Mouse (Mus musculus): ENCODE results near the gene Psmd7. TPM values are rescaled to one million over a fixed set of nuclear protein-coding genes. Genes with fewer than 3 reads are reported as not detected.

Gene Psmd7
- total RNA-seq, 1 experiment from 2014 or later = 155 TPM

- no peak for ATAC-seq (replicated peaks; ENCODE audit: low read depth, poor library complexity, severe bottlenecking)
These were observed 7.4 kb downstream of the Psmd7 start for GRCm38 (mm10) chr8:107580879-107581278.

- ATAC-seq (replicated peaks; ENCODE audit: low read depth, poor library complexity, severe bottlenecking) = no peak
These were observed 9.7 kb downstream of the Psmd7 start for GRCm38 (mm10) chr8:107578541-107578940.

- ATAC-seq (replicated peaks; ENCODE audit: low read depth, poor library complexity, severe bottlenecking) = peak; percentile 57
These were observed 10.1 kb downstream of the Psmd7 start for GRCm38 (mm10) chr8:107578132-107578531.

- ATAC-seq (replicated peaks; ENCODE audit: low read depth, poor library complexity, severe bottlenecking) = peak; percentile 76
These were observed 10.6 kb downstream of the Psmd7 start for GRCm38 (mm10) chr8:107577640-107578039.

- ATAC-seq (replicated peaks; ENCODE audit: low read depth, poor library complexity, severe bottlenecking) = peak; percentile 62
These were observed 11.6 kb downstream of the Psmd7 start for GRCm38 (mm10) chr8:107576702-107577101.

- no peak for ATAC-seq (replicated peaks; ENCODE audit: low read depth, poor library complexity, severe bottlenecking)
These were observed 13.5 kb downstream of the Psmd7 start for GRCm38 (mm10) chr8:107574771-107575170.

GRCm38 (mm10) chr8:107572497-107572896, 15.8 kb downstream of the Psmd7 start:
- ATAC-seq (replicated peaks; ENCODE audit: low read depth, poor library complexity, severe bottlenecking) = peak; percentile 72

GRCm38 (mm10) chr8:107571486-107572135, 16.7 kb downstream of the Psmd7 start:
- ATAC-seq (replicated peaks; ENCODE audit: low read depth, poor library complexity, severe bottlenecking) = no peak; the same call in 1 of the 2 replicates

- ATAC-seq (replicated peaks; ENCODE audit: low read depth, poor library complexity, severe bottlenecking) = no peak
These were observed 17.2 kb downstream of the Psmd7 start for GRCm38 (mm10) chr8:107571046-107571445.

GRCm38 (mm10) chr8:107562164-107562563, 26.1 kb downstream of the Psmd7 start:
- ATAC-seq (replicated peaks; ENCODE audit: low read depth, poor library complexity, severe bottlenecking) = no peak

GRCm38 (mm10) chr8:107560820-107561536, 27.3 kb downstream of the Psmd7 start:
- ATAC-seq (replicated peaks; ENCODE audit: low read depth, poor library complexity, severe bottlenecking) = peak; percentile 88

- ATAC-seq (replicated peaks; ENCODE audit: low read depth, poor library complexity, severe bottlenecking) = no peak
These were observed 31.7 kb downstream of the Psmd7 start for GRCm38 (mm10) chr8:107556511-107556936.

GRCm38 (mm10) chr8:107555231-107555630, 33.0 kb downstream of the Psmd7 start:
- no peak for ATAC-seq (replicated peaks; ENCODE audit: low read depth, poor library complexity, severe bottlenecking)

- peak; percentile 98 for ATAC-seq (replicated peaks; ENCODE audit: low read depth, poor library complexity, severe bottlenecking)
These were observed 36.0 kb downstream of the Psmd7 start for GRCm38 (mm10) chr8:107552234-107552633.

GRCm38 (mm10) chr8:107546817-107547216, 41.4 kb downstream of the Psmd7 start:
- ATAC-seq (replicated peaks; ENCODE audit: low read depth, poor library complexity, severe bottlenecking) = no peak

- no peak for ATAC-seq (replicated peaks; ENCODE audit: low read depth, poor library complexity, severe bottlenecking)
These were observed 42.1 kb downstream of the Psmd7 start for GRCm38 (mm10) chr8:107546154-107546553.

- no peak for ATAC-seq (replicated peaks; ENCODE audit: low read depth, poor library complexity, severe bottlenecking)
These were observed 42.6 kb downstream of the Psmd7 start for GRCm38 (mm10) chr8:107545621-107546152.

- no peak for ATAC-seq (replicated peaks; ENCODE audit: low read depth, poor library complexity, severe bottlenecking)
These were observed 43.6 kb downstream of the Psmd7 start for GRCm38 (mm10) chr8:107544651-107545174.

GRCm38 (mm10) chr8:107544211-107544610, 44.1 kb downstream of the Psmd7 start:
- ATAC-seq (replicated peaks; ENCODE audit: low read depth, poor library complexity, severe bottlenecking) = no peak

- peak; percentile 81 for ATAC-seq (replicated peaks; ENCODE audit: low read depth, poor library complexity, severe bottlenecking)
These were observed 44.5 kb downstream of the Psmd7 start for GRCm38 (mm10) chr8:107543714-107544113.

- ATAC-seq (replicated peaks; ENCODE audit: low read depth, poor library complexity, severe bottlenecking) = no peak
These were observed 46.1 kb downstream of the Psmd7 start for GRCm38 (mm10) chr8:107542151-107542550.
